Mouse (Mus musculus): ENCODE measurements around the gene Top1.

- no peak for TF ChIP-seq POLR2A (IDR thresholded peaks at IDR 0.05; ENCODE audit: low read depth, low read length)
- TF ChIP-seq CTCF (IDR thresholded peaks at IDR 0.05; ENCODE audit: borderline replicate concordance, insufficient read depth, low read length), result no peak
Measured at GRCm38 (mm10) chr2:160648097-160648496, 2.4 kb downstream of the Top1 start.

All from embryonic fibroblast, embryonic 13.5 days (primary cell).